Mouse (Mus musculus) myocyte (in vitro differentiated cells): ENCODE data around the gene Btn1a1.

ENCODE experiments used
- MAX ChIP-seq: IDR thresholded peaks from one replicate; pipeline ENCODE4 v1.6.1; 2011; ENCODE audit warnings: low read depth, mild to moderate bottlenecking, control low read depth
- MYOD1 ChIP-seq, 3 experiments: IDR thresholded peaks; one replicate each; pipeline ENCODE4 v1.6.1; 2011; ENCODE audit warnings: control low read depth in 2 of 3, low read depth in 2 of 3, mild to moderate bottlenecking in 2 of 3, moderate library complexity in 1 of 3; ENCODE audit not compliant: insufficient read length in 2 of 3, control insufficient read depth in 1 of 3
- MYOG ChIP-seq, 3 experiments: IDR thresholded peaks; one replicate each; pipeline ENCODE4 v1.6.1; 2011; ENCODE audit warnings: control low read depth in 2 of 3, low read depth in 2 of 3, mild to moderate bottlenecking in 2 of 3; ENCODE audit not compliant: insufficient read length in 2 of 3, control insufficient read depth in 1 of 3, insufficient read depth in 1 of 3
- POLR2A ChIP-seq: IDR thresholded peaks from one replicate; pipeline ENCODE4 v1.6.1; 2011; ENCODE audit warnings: low read depth, mild to moderate bottlenecking, control low read depth, moderate library complexity; ENCODE audit not compliant: insufficient read length
- POLR2AphosphoS2 ChIP-seq: IDR thresholded peaks from one replicate; pipeline ENCODE4 v1.6.1; 2011; ENCODE audit warnings: low read depth, control low read depth; ENCODE audit not compliant: insufficient read length
- SRF ChIP-seq: IDR thresholded peaks from one replicate; pipeline ENCODE4 v1.6.1; 2011; ENCODE audit warnings: low read depth; ENCODE audit not compliant: control insufficient read depth, insufficient read length
- TCF12 ChIP-seq: IDR thresholded peaks from one replicate; pipeline ENCODE4 v1.6.1; 2011; ENCODE audit warnings: mild to moderate bottlenecking, control low read depth; ENCODE audit not compliant: poor library complexity, insufficient read depth, severe bottlenecking
- USF1 ChIP-seq: IDR thresholded peaks from one replicate; pipeline ENCODE4 v1.6.1; 2011; ENCODE audit warnings: low read depth, mild to moderate bottlenecking, control low read depth, moderate library complexity

- peak; percentile 41 for TF ChIP-seq POLR2A
- no peak for TF ChIP-seq USF1
- TF ChIP-seq TCF12, result no peak
- TF ChIP-seq MAX, result no peak
- TF ChIP-seq POLR2AphosphoS2, result no peak
- TF ChIP-seq MYOG (IDR thresholded peaks at IDR 0.05; ENCODE audit: control insufficient read depth in 1 of 3, insufficient read depth in 1 of 3, insufficient read length in 2 of 3, low read depth in 2 of 3), result no peak
- no peak for TF ChIP-seq SRF
- TF ChIP-seq MYOD1 (IDR thresholded peaks at IDR 0.05; ENCODE audit: control insufficient read depth in 1 of 3, insufficient read length in 2 of 3, low read depth in 2 of 3), result no peak
Measured at GRCm38 (mm10) chr13:23453362-23453862, 12.3 kb downstream of the Btn1a1 start.
